Mouse (Mus musculus): ENCODE data around the gene Ccdc124. TPM values are rescaled to one million over a fixed set of nuclear protein-coding genes. Genes with fewer than 3 reads are reported as not detected.

Gene Ccdc124
- polyA plus RNA-seq, 1 experiment = 142 TPM

DNA sequence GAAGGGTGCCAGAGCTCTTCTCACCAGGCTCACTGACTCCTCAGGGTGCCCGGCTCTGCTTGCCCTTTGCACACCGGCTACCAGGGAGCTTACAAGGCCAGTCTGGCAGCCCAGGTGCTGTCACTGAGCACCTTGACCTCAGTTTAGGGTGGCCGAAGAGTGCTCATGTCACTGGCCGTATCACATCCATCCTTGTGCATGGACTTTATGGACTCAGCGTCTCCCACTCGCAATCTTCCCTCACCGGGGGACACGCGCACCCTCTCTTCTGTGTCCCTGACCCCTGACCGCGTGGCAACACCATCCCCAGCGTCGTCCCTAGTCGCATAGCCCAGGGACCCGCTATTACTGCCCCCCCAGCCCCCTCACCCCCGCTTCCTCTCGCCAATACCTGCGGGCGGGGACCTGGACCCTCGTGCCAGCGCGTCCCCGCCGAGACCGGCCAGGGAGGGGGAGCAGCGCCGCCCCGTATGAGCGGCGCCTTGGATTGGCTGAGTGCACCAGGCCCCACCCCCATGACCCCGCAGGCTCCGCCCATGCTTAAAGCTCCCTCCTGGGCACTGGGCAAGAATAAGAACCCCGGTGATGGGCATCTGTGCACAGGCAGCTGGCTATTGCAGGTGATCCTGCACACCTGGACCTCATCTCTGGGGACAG, 17.1 kb downstream of the Ccdc124 start:
- TF ChIP-seq USF1 (IDR thresholded peaks at IDR 0.05; ENCODE audit: low read depth) (no peak), CTCF (IDR thresholded peaks at IDR 0.05; ENCODE audit: control insufficient read depth, insufficient read depth, insufficient read length) (no peak), FOSL1 (IDR thresholded peaks at IDR 0.05; ENCODE audit: insufficient read depth, low read length, poor library complexity, severe bottlenecking) (no peak), MAX (IDR thresholded peaks at IDR 0.05) (no peak), MYOG (IDR thresholded peaks at IDR 0.05; ENCODE audit: control insufficient read depth, extremely low read depth, insufficient read length) (no peak), MYOD1 (IDR thresholded peaks at IDR 0.05; ENCODE audit: control insufficient read depth, insufficient read length, low read depth) (no peak), CEBPB (IDR thresholded peaks at IDR 0.05; ENCODE audit: low read depth) (no peak)
- peak overlapping the region; percentile 55 for H3ac ChIP-seq (ENCODE audit: control insufficient read depth, insufficient read length, low read depth)
- no peak overlapping the region for H3K4me3 ChIP-seq (ENCODE audit: insufficient read depth, poor library complexity, severe bottlenecking)
- H3K79me2 ChIP-seq (ENCODE audit: control insufficient read depth, insufficient read depth) = no peaks in the 10 kb centered on the region
- no peaks in the 10 kb centered on the region for H3K36me3 ChIP-seq (ENCODE audit: control insufficient read depth, insufficient read depth)
- H3K79me3 ChIP-seq (ENCODE audit: low read depth) = no peaks in the 10 kb centered on the region
- H3K27me3 ChIP-seq (ENCODE audit: control insufficient read depth, insufficient read depth, insufficient read length) = no peaks in the 10 kb centered on the region

DNA sequence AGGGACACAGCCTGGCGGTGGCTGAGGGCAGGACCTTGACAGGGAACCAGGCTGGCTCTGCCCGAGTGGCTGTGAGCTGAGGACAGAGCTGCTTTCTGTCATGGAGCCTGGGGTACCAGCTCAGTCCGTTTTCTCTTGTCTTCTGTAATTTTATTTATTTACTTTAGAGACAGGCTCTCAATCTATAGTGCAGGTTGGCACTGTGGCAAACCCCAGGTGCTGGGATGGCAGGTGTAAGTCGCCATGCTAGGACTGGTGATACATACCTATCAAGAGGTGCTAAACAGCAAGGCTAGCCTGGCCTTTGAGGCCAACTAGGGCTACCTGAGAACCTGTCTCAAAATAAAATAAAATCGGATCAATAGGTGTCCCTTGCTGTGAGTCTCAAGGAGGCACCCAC, 17.7 kb downstream of the Ccdc124 start:
- Histone ChIP-seq H3K79me3 (ENCODE audit: low read depth) (no peaks in the 10 kb centered on the region), H3K27me3 (ENCODE audit: control insufficient read depth, insufficient read depth, insufficient read length) (no peaks in the 10 kb centered on the region), H3K36me3 (ENCODE audit: control insufficient read depth, insufficient read depth) (no peaks in the 10 kb centered on the region), H3ac (ENCODE audit: control insufficient read depth, insufficient read length, low read depth) (no peak overlapping the region), H3K4me3 (ENCODE audit: insufficient read depth, poor library complexity, severe bottlenecking) (no peak overlapping the region), H3K79me2 (ENCODE audit: control insufficient read depth, insufficient read depth) (no peaks in the 10 kb centered on the region)
- TF ChIP-seq MYOG (IDR thresholded peaks at IDR 0.05; ENCODE audit: control insufficient read depth, extremely low read depth, insufficient read length) (no peak), CTCF (IDR thresholded peaks at IDR 0.05; ENCODE audit: control insufficient read depth, insufficient read depth, insufficient read length) (no peak), USF1 (IDR thresholded peaks at IDR 0.05; ENCODE audit: low read depth) (no peak), FOSL1 (IDR thresholded peaks at IDR 0.05; ENCODE audit: insufficient read depth, low read length, poor library complexity, severe bottlenecking) (no peak), MYOD1 (IDR thresholded peaks at IDR 0.05; ENCODE audit: control insufficient read depth, insufficient read length, low read depth) (no peak), MAX (IDR thresholded peaks at IDR 0.05) (no peak), CEBPB (IDR thresholded peaks at IDR 0.05; ENCODE audit: low read depth) (no peak)

DNA sequence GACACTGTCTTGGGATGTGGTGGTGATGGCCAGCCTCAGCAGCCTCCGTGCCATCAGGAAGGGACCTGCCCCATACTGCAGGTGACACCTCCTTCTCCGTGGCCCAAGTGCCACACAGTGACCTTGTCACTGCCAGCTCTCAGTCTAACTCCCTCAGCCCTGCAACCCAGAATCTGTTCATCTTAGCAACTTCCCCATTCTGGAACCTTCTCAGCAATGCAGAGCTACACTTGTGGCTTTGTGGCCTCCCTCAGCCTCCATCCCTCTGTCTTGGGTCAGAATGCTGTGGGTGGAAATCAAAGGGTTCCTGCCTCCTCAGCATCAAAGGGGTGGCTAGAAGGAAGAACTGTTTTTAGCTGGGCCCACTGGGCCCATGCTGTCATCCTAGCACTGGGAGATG, 19.9 kb downstream of the Ccdc124 start:
- TF ChIP-seq FOSL1 (IDR thresholded peaks at IDR 0.05; ENCODE audit: insufficient read depth, low read length, poor library complexity, severe bottlenecking) (no peak), CTCF (IDR thresholded peaks at IDR 0.05; ENCODE audit: control insufficient read depth, insufficient read depth, insufficient read length) (no peak), CEBPB (IDR thresholded peaks at IDR 0.05; ENCODE audit: low read depth) (no peak), MYOG (IDR thresholded peaks at IDR 0.05; ENCODE audit: control insufficient read depth, extremely low read depth, insufficient read length) (no peak), MYOD1 (IDR thresholded peaks at IDR 0.05; ENCODE audit: control insufficient read depth, insufficient read length, low read depth) (no peak), USF1 (IDR thresholded peaks at IDR 0.05; ENCODE audit: low read depth) (no peak), MAX (IDR thresholded peaks at IDR 0.05) (no peak)
- H3K27me3 ChIP-seq (ENCODE audit: control insufficient read depth, insufficient read depth, insufficient read length) = no peaks in the 10 kb centered on the region
- H3K36me3 ChIP-seq (ENCODE audit: control insufficient read depth, insufficient read depth) = no peaks in the 10 kb centered on the region
- H3K79me3 ChIP-seq (ENCODE audit: low read depth) = no peaks in the 10 kb centered on the region
- H3ac ChIP-seq (ENCODE audit: control insufficient read depth, insufficient read length, low read depth) = no peak overlapping the region
- no peaks in the 10 kb centered on the region for H3K79me2 ChIP-seq (ENCODE audit: control insufficient read depth, insufficient read depth)
- no peak overlapping the region for H3K4me3 ChIP-seq (ENCODE audit: insufficient read depth, poor library complexity, severe bottlenecking)

DNA sequence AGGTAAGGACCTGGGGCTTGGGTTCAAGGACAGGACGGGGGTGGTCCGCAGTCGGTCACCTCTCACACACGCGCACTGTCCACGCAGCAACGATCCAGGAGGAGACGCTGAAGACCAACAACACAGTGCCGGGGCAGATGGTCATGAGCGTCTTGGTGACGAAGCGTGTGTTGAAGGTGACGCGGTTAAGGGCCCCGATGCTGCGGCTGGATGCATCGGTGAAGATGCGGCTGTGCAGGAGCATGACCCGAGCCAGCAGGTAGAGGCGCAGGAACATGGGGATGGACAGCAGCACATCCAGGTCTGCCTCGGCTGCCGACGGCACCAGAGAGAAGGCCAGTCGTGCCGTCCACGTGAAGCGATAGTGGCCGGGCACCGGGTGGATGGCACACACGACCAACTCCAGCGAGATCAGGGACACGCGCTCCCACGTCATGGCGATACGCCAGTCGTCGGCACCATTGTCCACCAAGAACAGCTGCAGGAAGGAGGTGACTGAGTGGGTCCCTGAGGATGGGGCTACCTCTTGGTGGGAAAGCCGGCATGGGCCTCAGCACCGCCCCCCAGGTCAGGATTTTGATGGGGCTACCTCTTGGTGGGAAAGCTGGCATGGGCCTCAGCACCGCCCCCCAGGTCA, 21.0 kb downstream of the Ccdc124 start:
- no peaks in the 10 kb centered on the region for H3K79me2 ChIP-seq (ENCODE audit: control insufficient read depth, insufficient read depth)
- no peaks in the 10 kb centered on the region for H3K27me3 ChIP-seq (ENCODE audit: control insufficient read depth, insufficient read depth, insufficient read length)
- no peak overlapping the region for H3K4me3 ChIP-seq (ENCODE audit: insufficient read depth, poor library complexity, severe bottlenecking)
- no peak overlapping the region for H3ac ChIP-seq (ENCODE audit: control insufficient read depth, insufficient read length, low read depth)
- no peaks in the 10 kb centered on the region for H3K36me3 ChIP-seq (ENCODE audit: control insufficient read depth, insufficient read depth)
- H3K79me3 ChIP-seq (ENCODE audit: low read depth) = no peaks in the 10 kb centered on the region
- TF ChIP-seq USF1 (IDR thresholded peaks at IDR 0.05; ENCODE audit: low read depth) (no peak), MYOG (IDR thresholded peaks at IDR 0.05; ENCODE audit: control insufficient read depth, extremely low read depth, insufficient read length) (no peak), FOSL1 (IDR thresholded peaks at IDR 0.05; ENCODE audit: insufficient read depth, low read length, poor library complexity, severe bottlenecking) (no peak), MYOD1 (IDR thresholded peaks at IDR 0.05; ENCODE audit: control insufficient read depth, insufficient read length, low read depth) (no peak), MAX (IDR thresholded peaks at IDR 0.05) (no peak), CEBPB (IDR thresholded peaks at IDR 0.05; ENCODE audit: low read depth) (no peak), CTCF (IDR thresholded peaks at IDR 0.05; ENCODE audit: control insufficient read depth, insufficient read depth, insufficient read length) (no peak)

DNA sequence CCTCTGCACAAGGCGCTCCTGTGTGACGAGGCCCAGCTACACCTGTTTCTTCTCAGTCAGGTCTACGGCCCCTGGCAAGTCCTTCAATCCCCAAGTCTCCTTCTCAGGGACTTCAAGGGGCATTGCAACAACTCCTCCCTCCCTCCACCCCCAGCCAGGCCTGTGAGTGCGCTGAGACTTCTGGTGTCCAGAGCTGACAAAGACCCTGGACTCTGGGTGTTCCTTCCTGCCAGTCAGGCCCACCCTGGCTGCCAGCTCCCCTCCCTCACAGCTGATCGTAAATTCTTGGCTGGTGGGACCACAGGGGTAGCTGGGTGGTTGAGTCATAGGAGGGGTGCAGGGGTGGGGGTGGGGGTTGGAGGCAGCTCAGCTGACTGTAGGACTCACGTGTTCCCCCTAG, 21.9 kb downstream of the Ccdc124 start:
- TF ChIP-seq MYOD1 (IDR thresholded peaks at IDR 0.05; ENCODE audit: control insufficient read depth, insufficient read length, low read depth) (no peak), USF1 (IDR thresholded peaks at IDR 0.05; ENCODE audit: low read depth) (no peak), MYOG (IDR thresholded peaks at IDR 0.05; ENCODE audit: control insufficient read depth, extremely low read depth, insufficient read length) (no peak), CEBPB (IDR thresholded peaks at IDR 0.05; ENCODE audit: low read depth) (no peak), CTCF (IDR thresholded peaks at IDR 0.05; ENCODE audit: control insufficient read depth, insufficient read depth, insufficient read length) (no peak), FOSL1 (IDR thresholded peaks at IDR 0.05; ENCODE audit: insufficient read depth, low read length, poor library complexity, severe bottlenecking) (no peak), MAX (IDR thresholded peaks at IDR 0.05) (no peak)
- no peaks in the 10 kb centered on the region for H3K79me3 ChIP-seq (ENCODE audit: low read depth)
- no peak overlapping the region for H3ac ChIP-seq (ENCODE audit: control insufficient read depth, insufficient read length, low read depth)
- H3K27me3 ChIP-seq (ENCODE audit: control insufficient read depth, insufficient read depth, insufficient read length) = no peaks in the 10 kb centered on the region
- no peaks in the 10 kb centered on the region for H3K36me3 ChIP-seq (ENCODE audit: control insufficient read depth, insufficient read depth)
- H3K79me2 ChIP-seq (ENCODE audit: control insufficient read depth, insufficient read depth) = no peaks in the 10 kb centered on the region
- no peak overlapping the region for H3K4me3 ChIP-seq (ENCODE audit: insufficient read depth, poor library complexity, severe bottlenecking)
